Mouse (Mus musculus) midbrain, embryonic 11.5 days (tissue): ENCODE results near the gene Fam92b. TPM values are rescaled to one million over a fixed set of nuclear protein-coding genes. Genes with fewer than 3 reads are reported as not detected.
A peak's percentile ranks its signal among the peaks of the same experiment; 100 is the strongest.

Source experiments
- ATAC-seq: fragments of 200-750 bp; cut with Nextera tagmentation; 2 replicates; pipeline ENCODE4 v1.8.0; 2017; ENCODE audit warnings: moderate TSS enrichment, moderate library complexity; ENCODE audit not compliant: low FRiP score
- DNase-seq: peaks from one replicate; pipeline ENCODE4 v3.0.0; 2015; ENCODE audit warnings: low spot score; ENCODE audit errors: missing footprints
- H3K27ac ChIP-seq: fragments of 300-500 bp; sonication (generic); 2 replicates; pipeline ENCODE4 v1.5.1; 2014; ENCODE audit warnings: low read depth, low read length
- H3K27me3 ChIP-seq: fragments of 300-500 bp; sonication (generic); 2 replicates; pipeline ENCODE4 v1.6.1; 2014; ENCODE audit warnings: mild to moderate bottlenecking, low read length, moderate library complexity, mixed read lengths; ENCODE audit not compliant: control insufficient read depth, insufficient read depth
- H3K36me3 ChIP-seq: fragments of 300-500 bp; sonication (generic); 2 replicates; pipeline ENCODE4 v1.6.1; 2014; ENCODE audit warnings: mild to moderate bottlenecking, low read length, moderate library complexity, mixed read lengths; ENCODE audit not compliant: control insufficient read depth, insufficient read depth
- H3K4me1 ChIP-seq: fragments of 300-500 bp; sonication (generic); 2 replicates; pipeline ENCODE4 v1.6.1; 2014; ENCODE audit warnings: low read length; ENCODE audit not compliant: control insufficient read depth, insufficient read depth
- H3K4me2 ChIP-seq: fragments of 300-500 bp; sonication (generic); 2 replicates; pipeline ENCODE4 v1.6.1; 2014; ENCODE audit warnings: mild to moderate bottlenecking, moderate library complexity
- H3K4me3 ChIP-seq: fragments of 300-500 bp; sonication (generic); 2 replicates; pipeline ENCODE4 v1.5.1; 2014; ENCODE audit warnings: low read depth, low read length
- H3K9ac ChIP-seq: fragments of 300-500 bp; sonication (generic); 2 replicates; pipeline ENCODE4 v1.6.1; 2014; ENCODE audit warnings: low read length
- H3K9me3 ChIP-seq: fragments of 300-500 bp; sonication (generic); 2 replicates; pipeline ENCODE4 v1.6.1; 2016; ENCODE audit warnings: low read length; ENCODE audit not compliant: control insufficient read depth
- WGBS: fragments of 180-500 bp; shearing (Covaris S2); extraction: QIAGEN DNeasy Blood & Tissue Kit; methylation state at CpG from one replicate; pipeline ENCODE4 v1.1.7; 2014; 5-methylcytosine and 5-hydroxymethylcytosine counted together
- polyA plus RNA-seq: library from polyadenylated mRNA; unstranded; fragments of >200 nt; fragmentation: Nextera tagmentation; extraction: Ambion mirVana; gene quantifications from 2 replicates; pipeline ENCODE4 v1.2.1, GENCODE M21; 2014

The Fam92b gene
- polyA plus RNA-seq, 1 experiment from 2014 or later = 2.4 TPM

DNA sequence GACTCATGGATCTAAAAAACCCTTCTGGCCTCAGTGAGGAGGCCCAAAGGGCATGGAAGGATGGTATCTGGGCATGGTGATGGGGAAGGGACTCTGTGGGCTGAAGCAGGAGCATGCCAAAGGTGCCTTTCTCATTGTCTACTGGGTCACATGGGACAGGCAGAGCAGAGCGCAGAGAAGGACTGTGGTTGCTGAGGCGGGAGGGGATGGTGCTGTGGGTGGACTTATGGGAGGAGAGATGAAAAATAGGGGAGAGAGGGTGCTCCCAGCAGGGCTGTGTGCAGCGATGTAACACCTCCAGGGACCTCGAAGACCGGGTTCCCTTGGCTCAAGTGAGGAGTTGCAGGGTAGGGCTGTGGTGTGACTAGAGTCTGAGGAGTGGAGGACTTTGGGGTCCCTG, 14.9 kb upstream of the Fam92b start:
- no peak overlapping the region for H3K9ac ChIP-seq
- no peaks in the 10 kb centered on the region for H3K27me3 ChIP-seq
- H3K4me2 ChIP-seq = no peak overlapping the region
- no peak overlapping the region for H3K27ac ChIP-seq
- no peak overlapping the region for H3K4me3 ChIP-seq
- DNase-seq = no peak
- no peak for ATAC-seq
- 94% methylated on average over 5 of the region's 5 CpGs for WGBS
- no peaks in the 10 kb centered on the region; the same call in 1 of the 2 replicates for H3K9me3 ChIP-seq
- H3K4me1 ChIP-seq = peaks cover 3% of the 10 kb centered on the region; the same call in 1 of the 2 replicates
- no peaks in the 10 kb centered on the region for H3K36me3 ChIP-seq

- Histone ChIP-seq H3K9me3 (no peaks in the 10 kb centered on the region; the same call in 1 of the 2 replicates), H3K27ac (no peak overlapping the region), H3K36me3 (no peaks in the 10 kb centered on the region), H3K4me3 (no peak overlapping the region), H3K4me1 (peaks cover 3% of the 10 kb centered on the region), H3K4me2 (no peak overlapping the region), H3K9ac (no peak overlapping the region; the same call in 1 of the 2 replicates), H3K27me3 (no peaks in the 10 kb centered on the region)
- 79% methylated on average over 5 of the region's 5 CpGs for WGBS
- ATAC-seq = no peak
- DNase-seq = no peak
These were observed 14.4 kb upstream of the Fam92b start for GRCm38 (mm10) chr8:120191633-120192032.

DNA sequence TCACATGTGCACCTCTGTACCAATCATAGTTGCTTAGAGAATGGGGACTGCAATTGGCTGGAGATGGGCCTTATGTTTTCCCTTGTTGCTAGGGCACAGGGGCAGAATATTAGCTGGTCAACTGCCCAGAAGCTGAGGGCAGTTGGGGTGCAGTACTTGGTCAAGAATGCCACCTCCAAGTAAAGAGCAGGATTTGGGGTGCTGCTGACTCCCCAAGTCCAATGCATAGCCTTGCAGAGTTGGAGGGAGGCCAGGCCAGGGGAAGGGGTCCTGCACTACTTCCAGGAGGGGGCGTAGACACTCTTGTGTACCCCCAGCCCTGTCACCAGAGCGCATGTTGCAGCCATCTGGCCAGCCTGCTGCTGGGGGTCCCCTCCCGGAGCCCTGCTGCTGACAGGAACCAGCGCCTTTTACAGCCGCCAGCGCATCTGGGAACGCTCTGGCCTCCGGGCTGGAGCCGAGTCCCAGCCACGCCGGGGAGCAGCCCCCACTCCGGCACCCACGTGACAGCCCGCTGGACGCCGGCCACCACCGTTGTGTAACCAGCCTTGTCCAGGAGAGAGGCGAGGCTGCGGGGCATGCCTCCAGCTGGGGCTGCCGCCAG, 13.6 kb upstream of the Fam92b start:
- H3K27ac ChIP-seq = peak overlapping the region; percentile 5; the same call in 1 of the 2 replicates
- no peaks in the 10 kb centered on the region for H3K27me3 ChIP-seq
- H3K9me3 ChIP-seq = no peaks in the 10 kb centered on the region; the same call in 1 of the 2 replicates
- H3K4me3 ChIP-seq = no peak overlapping the region
- peaks cover 9% of the 10 kb centered on the region for H3K4me1 ChIP-seq
- ATAC-seq = peak; percentile 74
- H3K36me3 ChIP-seq = no peaks in the 10 kb centered on the region
- DNase-seq = no peak
- peak overlapping the region; percentile 14; the same call in 1 of the 2 replicates for H3K4me2 ChIP-seq
- H3K9ac ChIP-seq = peak overlapping the region; percentile 14; the same call in 1 of the 2 replicates
- 49% methylated on average over 20 of the region's 20 CpGs for WGBS

DNA sequence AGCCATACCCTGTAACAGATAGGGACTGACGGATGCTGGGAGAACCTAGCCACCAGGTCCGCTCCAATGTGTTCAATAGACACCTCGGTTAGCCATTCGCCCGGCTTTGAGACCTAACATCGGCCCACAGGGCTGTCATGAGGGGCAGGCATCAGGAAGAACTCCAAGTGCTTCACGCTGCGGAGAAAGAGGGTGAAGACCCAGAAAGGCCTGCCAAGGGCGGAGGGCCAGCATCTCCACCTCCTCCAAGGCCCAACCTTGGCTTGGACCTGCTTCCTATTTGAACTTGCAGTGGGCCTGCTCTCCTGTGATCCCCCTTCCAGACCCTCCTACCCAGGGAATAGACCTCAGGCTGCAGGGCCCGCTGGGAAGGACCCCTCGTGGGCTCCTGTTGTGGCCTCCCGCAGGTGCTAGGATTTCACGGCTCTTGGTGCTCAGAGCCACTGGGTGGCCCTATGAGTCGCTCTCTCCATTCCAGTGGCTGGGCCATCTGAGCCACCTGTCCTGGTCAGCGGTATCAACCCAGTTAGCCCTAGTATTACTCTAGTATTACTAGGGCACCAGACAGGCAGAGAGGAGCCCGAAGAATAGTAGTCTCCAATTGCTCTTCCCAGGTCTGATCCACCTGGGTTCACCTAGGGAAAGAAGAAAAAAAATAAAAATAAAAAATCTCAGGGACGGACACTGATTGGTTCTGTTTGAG, 13.0 kb upstream of the Fam92b start:
- WGBS = 82% methylated on average over 17 of the region's 17 CpGs
- Histone ChIP-seq H3K27ac (no peak overlapping the region), H3K9me3 (no peaks in the 10 kb centered on the region; the same call in 1 of the 2 replicates), H3K4me3 (no peak overlapping the region), H3K27me3 (no peaks in the 10 kb centered on the region), H3K9ac (no peak overlapping the region), H3K4me2 (no peak overlapping the region), H3K36me3 (no peaks in the 10 kb centered on the region), H3K4me1 (peaks cover 15% of the 10 kb centered on the region)
- ATAC-seq (no peak), DNase-seq (no peak)

- 84% methylated on average over 6 of the region's 6 CpGs for WGBS
- no peak overlapping the region for H3K27ac ChIP-seq
These were observed 12.2 kb upstream of the Fam92b start for GRCm38 (mm10) chr8:120189440-120189839.

DNA sequence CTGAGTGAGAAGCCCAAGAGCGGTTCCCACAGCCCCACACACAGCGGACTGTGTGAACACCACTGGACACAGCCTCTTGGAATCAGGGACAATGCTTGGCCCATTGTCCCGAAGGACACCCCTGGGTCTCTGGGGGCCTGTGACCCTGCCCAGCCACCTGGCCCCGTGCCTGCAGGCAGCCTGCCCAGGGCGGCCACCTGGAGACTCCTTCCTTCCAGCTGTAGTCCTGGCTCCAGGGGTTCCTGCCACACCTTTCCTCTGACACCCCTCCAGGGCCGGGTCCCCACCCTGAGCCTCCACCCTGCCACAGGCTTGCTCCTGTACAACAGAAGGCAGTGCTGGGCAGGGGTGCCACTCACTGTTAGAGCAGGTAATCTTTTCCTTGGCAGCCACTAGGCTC, 11.2 kb upstream of the Fam92b start:
- Histone ChIP-seq H3K27ac (no peak overlapping the region), H3K36me3 (no peaks in the 10 kb centered on the region), H3K4me1 (peaks cover 25% of the 10 kb centered on the region), H3K4me3 (no peak overlapping the region), H3K9ac (no peak overlapping the region), H3K4me2 (no peak overlapping the region), H3K27me3 (no peaks in the 10 kb centered on the region), H3K9me3 (no peaks in the 10 kb centered on the region; the same call in 1 of the 2 replicates)
- ATAC-seq = no peak
- 82% methylated on average over 6 of the region's 6 CpGs for WGBS
- no peak for DNase-seq

More at GRCm38 (mm10) chr8:120189440-120189839, 12.2 kb upstream of the Fam92b start:
- DNase-seq = no peak
- Histone ChIP-seq H3K9ac (no peak overlapping the region), H3K36me3 (no peaks in the 10 kb centered on the region), H3K4me3 (no peak overlapping the region), H3K4me2 (no peak overlapping the region), H3K27me3 (no peaks in the 10 kb centered on the region), H3K4me1 (peaks cover 20% of the 10 kb centered on the region), H3K9me3 (no peaks in the 10 kb centered on the region; the same call in 1 of the 2 replicates)
- ATAC-seq = no peak

DNA sequence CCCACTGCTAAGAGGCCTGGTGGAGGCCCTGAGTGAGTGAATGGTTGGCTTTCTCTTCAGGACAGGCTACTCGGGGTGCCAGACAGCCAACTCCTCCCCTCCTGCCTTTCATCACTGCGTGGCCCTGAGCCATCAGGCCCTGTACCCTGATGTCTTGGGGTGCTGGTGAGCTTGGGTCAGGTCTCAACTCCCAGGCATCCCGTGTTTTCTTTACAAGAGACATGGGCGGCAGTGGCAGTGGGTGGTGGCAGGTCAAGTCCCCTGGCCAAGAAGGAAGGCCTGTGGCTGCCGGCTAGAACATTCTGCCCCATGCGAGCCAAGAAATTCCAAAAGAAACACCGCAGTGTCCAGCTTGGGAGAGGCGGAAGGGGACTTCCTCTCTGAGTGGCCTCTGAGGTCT, 9.2 kb upstream of the Fam92b start:
- Histone ChIP-seq H3K4me3 (no peak overlapping the region), H3K9ac (no peak overlapping the region), H3K36me3 (no peaks in the 10 kb centered on the region), H3K27me3 (no peaks in the 10 kb centered on the region), H3K4me2 (no peak overlapping the region), H3K9me3 (no peaks in the 10 kb centered on the region), H3K27ac (no peak overlapping the region), H3K4me1 (peaks cover 25% of the 10 kb centered on the region)
- no peak for DNase-seq
- ATAC-seq = no peak
- 72% methylated on average over 8 of the region's 8 CpGs for WGBS

- Histone ChIP-seq H3K27me3 (no peaks in the 10 kb centered on the region), H3K36me3 (no peaks in the 10 kb centered on the region), H3K9ac (peak overlapping the region; percentile 31), H3K27ac (peak overlapping the region; percentile 75), H3K4me3 (no peak overlapping the region), H3K4me1 (peaks cover 26% of the 10 kb centered on the region), H3K4me2 (peak overlapping the region; percentile 3; the same call in 1 of the 2 replicates), H3K9me3 (no peaks in the 10 kb centered on the region)
- ATAC-seq (peak; percentile 60), DNase-seq (peak; percentile 89)
- 41% methylated on average over 17 of the region's 17 CpGs for WGBS
These were observed 7.9 kb upstream of the Fam92b start for GRCm38 (mm10) chr8:120184850-120185792.
